In genomic region chr7:118989275-118989856, GRCm38 (mm10) we compare ENCODE assay signal across 20 mouse cellular contexts. TPM values are rescaled to one million over a fixed set of nuclear protein-coding genes. Genes with fewer than 3 reads are reported as not detected.
DNase-seq lines count a peak whose midpoint lies in the region; ATAC-seq lines count a peak whose summit lies in the region.
"Had no signal": no experiment of that assay in that cellular context is flagged by ENCODE, and none has a peak within 500 bp of the region (broad histone marks: within the 10 kb centered on the region; RNA-seq: fewer than 3 reads in every experiment).

No protein-coding gene starts in this region.

- H3K27ac ChIP-seq in forebrain, embryonic 16.5 days (ENCODE audit: low read length), result peak overlapping the region; percentile 72
- H3K27ac ChIP-seq in forebrain, embryonic 15.5 days (replicated peaks), result no peak overlapping the region
- H3K27ac ChIP-seq in liver, embryonic 15.5 days (replicated peaks), result no peak overlapping the region
- no peak overlapping the region for H3K27ac ChIP-seq in intestine, embryonic 16.5 days (ENCODE audit: low read length)
- H3K27ac ChIP-seq in neural tube, embryonic 15.5 days (replicated peaks), result no peak overlapping the region
- H3K27ac ChIP-seq: embryonic facial prominence, embryonic 10.5 days; hindbrain, postnatal 0 days; lung, embryonic 15.5 days; macrophage; midbrain, embryonic 13.5 days; stomach, embryonic 15.5 days had no signal

- peaks cover 48% of the 10 kb centered on the region for H3K4me1 ChIP-seq in forebrain, embryonic 16.5 days (replicated peaks; ENCODE audit: control insufficient read depth, insufficient read depth, low read length)
- H3K4me1 ChIP-seq in forebrain, embryonic 15.5 days, result peaks cover 57% of the 10 kb centered on the region
- peaks cover 7% of the 10 kb centered on the region for H3K4me1 ChIP-seq in liver, embryonic 15.5 days (replicated peaks)
- H3K4me1 ChIP-seq in intestine, embryonic 16.5 days (ENCODE audit: control insufficient read depth, insufficient read depth, low read length), result peaks cover 13% of the 10 kb centered on the region
- H3K4me1 ChIP-seq in neural tube, embryonic 15.5 days, result peaks cover 60% of the 10 kb centered on the region

- WGBS in forebrain, embryonic 16.5 days, result 90% methylated on average over 5 of the region's 5 CpGs
- 83% methylated on average over 5 of the region's 5 CpGs for WGBS in forebrain, embryonic 15.5 days
- 44% methylated on average over 5 of the region's 5 CpGs for WGBS in liver, embryonic 15.5 days (ENCODE audit: insufficient replicate concordance)
- 59% methylated on average over 5 of the region's 5 CpGs for WGBS in intestine, embryonic 16.5 days
- 90% methylated on average over 5 of the region's 5 CpGs for WGBS in neural tube, embryonic 15.5 days

- no peaks in the 10 kb centered on the region for H3K9me3 ChIP-seq in forebrain, embryonic 16.5 days (ENCODE audit: control insufficient read depth, low read length)
- no peaks in the 10 kb centered on the region for H3K9me3 ChIP-seq in forebrain, embryonic 15.5 days
- no peaks in the 10 kb centered on the region for H3K9me3 ChIP-seq in liver, embryonic 15.5 days (replicated peaks)
- H3K9me3 ChIP-seq in intestine, embryonic 16.5 days (ENCODE audit: control insufficient read depth, low read length), result no peaks in the 10 kb centered on the region
- H3K9me3 ChIP-seq in neural tube, embryonic 15.5 days (replicated peaks), result no peaks in the 10 kb centered on the region
- H3K9me3 ChIP-seq: embryonic facial prominence, embryonic 10.5 days; lung, embryonic 15.5 days; midbrain, embryonic 13.5 days; stomach, embryonic 15.5 days had no signal

- no peak overlapping the region for H3K9ac ChIP-seq in forebrain, embryonic 16.5 days (replicated peaks; ENCODE audit: low read depth, low read length)
- no peak overlapping the region for H3K9ac ChIP-seq in forebrain, embryonic 15.5 days (replicated peaks)
- no peak overlapping the region for H3K9ac ChIP-seq in liver, embryonic 15.5 days
- no peak overlapping the region for H3K9ac ChIP-seq in intestine, embryonic 16.5 days (ENCODE audit: low read depth, low read length)
- H3K9ac ChIP-seq in neural tube, embryonic 15.5 days (replicated peaks), result no peak overlapping the region
- H3K9ac ChIP-seq: lung, embryonic 15.5 days; midbrain, embryonic 13.5 days; stomach, embryonic 15.5 days had no signal

- no peaks in the 10 kb centered on the region for H3K27me3 ChIP-seq in forebrain, embryonic 16.5 days (replicated peaks; ENCODE audit: control insufficient read depth, insufficient read depth, low read length)
- H3K27me3 ChIP-seq in forebrain, embryonic 15.5 days, result no peaks in the 10 kb centered on the region
- peaks cover 20% of the 10 kb centered on the region for H3K27me3 ChIP-seq in liver, embryonic 15.5 days
- no peaks in the 10 kb centered on the region for H3K27me3 ChIP-seq in intestine, embryonic 16.5 days (replicated peaks; ENCODE audit: control insufficient read depth, insufficient read depth, low read length)
- H3K27me3 ChIP-seq in neural tube, embryonic 15.5 days (replicated peaks), result no peaks in the 10 kb centered on the region
- H3K27me3 ChIP-seq: lung, embryonic 15.5 days; midbrain, embryonic 13.5 days; stomach, embryonic 15.5 days had no signal

- H3K36me3 ChIP-seq in forebrain, embryonic 16.5 days (ENCODE audit: control insufficient read depth, insufficient read depth), result no peaks in the 10 kb centered on the region
- H3K36me3 ChIP-seq in forebrain, embryonic 15.5 days, result no peaks in the 10 kb centered on the region
- no peaks in the 10 kb centered on the region for H3K36me3 ChIP-seq in liver, embryonic 15.5 days (replicated peaks)
- H3K36me3 ChIP-seq in intestine, embryonic 16.5 days (ENCODE audit: control insufficient read depth, insufficient read depth, low read length), result no peaks in the 10 kb centered on the region
- H3K36me3 ChIP-seq in neural tube, embryonic 15.5 days, result no peaks in the 10 kb centered on the region
- H3K36me3 ChIP-seq: lung, embryonic 15.5 days; midbrain, embryonic 13.5 days; stomach, embryonic 15.5 days had no signal

- no peak for ATAC-seq in forebrain, embryonic 16.5 days
- ATAC-seq in forebrain, embryonic 15.5 days (replicated peaks), result no peak
- ATAC-seq in liver, embryonic 15.5 days (ENCODE audit: insufficient read depth), result peak; percentile 25; the same call in 1 of the 2 replicates
- ATAC-seq in intestine, embryonic 16.5 days, result peak; percentile 36
- no peak for ATAC-seq in neural tube, embryonic 15.5 days (ENCODE audit: low FRiP score)
- ATAC-seq: hindbrain, postnatal 0 days; midbrain, embryonic 13.5 days had no signal

- no peak overlapping the region for H3K4me2 ChIP-seq in forebrain, embryonic 16.5 days (ENCODE audit: low read length)
- H3K4me2 ChIP-seq in forebrain, embryonic 15.5 days (replicated peaks), result no peak overlapping the region
- H3K4me2 ChIP-seq in liver, embryonic 15.5 days, result no peak overlapping the region
- H3K4me2 ChIP-seq in intestine, embryonic 16.5 days (ENCODE audit: low read depth, low read length), result no peak overlapping the region
- no peak overlapping the region for H3K4me2 ChIP-seq in neural tube, embryonic 15.5 days
- H3K4me2 ChIP-seq: heart, embryonic 11.5 days; lung, embryonic 15.5 days; midbrain, embryonic 13.5 days; stomach, embryonic 15.5 days had no signal

- no peak for DNase-seq in liver
- peak; percentile 61 for DNase-seq in adrenal gland, postnatal 14 days
- no peak for DNase-seq in urinary bladder, adult 18-20 months (ENCODE audit: low spot score in 2 of 2)
- DNase-seq: gastrocnemius, postnatal 25 days; heart, postnatal 14 days; kidney, adult 9 months; kidney, postnatal 36 days; thymus, postnatal 36 days had no signal

- H3K4me3 ChIP-seq in forebrain, embryonic 16.5 days (replicated peaks; ENCODE audit: low read length), result no peak overlapping the region
- H3K4me3 ChIP-seq in forebrain, embryonic 15.5 days, result no peak overlapping the region
- H3K4me3 ChIP-seq in liver, embryonic 15.5 days (replicated peaks), result no peak overlapping the region
- H3K4me3 ChIP-seq in intestine, embryonic 16.5 days (ENCODE audit: low read length), result no peak overlapping the region
- H3K4me3 ChIP-seq in neural tube, embryonic 15.5 days (replicated peaks), result no peak overlapping the region
- H3K4me3 ChIP-seq: embryonic facial prominence, embryonic 10.5 days; lung, embryonic 15.5 days; midbrain, embryonic 13.5 days; stomach, embryonic 15.5 days had no signal

RNA-seq across cellular contexts. Expression of gene Gprc5b, which starts 5.6 kb away (rescaled TPM):
- polyA plus RNA-seq in forebrain, embryonic 16.5 days (2015; fragmentation: Nextera tagmentation; extraction: Ambion mirVana), result 5.9 and 6.2 TPM in 2 replicates
- 6.5 and 7.3 TPM in 2 replicates for polyA plus RNA-seq in forebrain, embryonic 15.5 days (2015; fragmentation: Nextera tagmentation; extraction: Ambion mirVana)
- 0.17 and 0.51 TPM in 2 replicates for polyA plus RNA-seq in liver, embryonic 15.5 days (2015; fragmentation: Nextera tagmentation; extraction: Ambion mirVana)
- total RNA-seq in adrenal gland, postnatal 14 days (2021), result 80.7 and 91.7 TPM in 2 replicates
- polyA plus RNA-seq in intestine, embryonic 16.5 days (2015; fragmentation: Nextera tagmentation; extraction: Ambion mirVana), result 2.6 and 2.8 TPM in 2 replicates
- polyA plus RNA-seq in neural tube, embryonic 15.5 days (2015; fragmentation: Nextera tagmentation; extraction: Ambion mirVana), result 5.2 and 6.6 TPM in 2 replicates

Comparison
In these comparisons a context has a peak if more than half of its experiments do, and no peak if none do; other contexts are left out.
1. ATAC-seq: peak in liver, embryonic 15.5 days (single experiment) and intestine, embryonic 16.5 days (single experiment); none in forebrain, embryonic 16.5 days (single experiment), forebrain, embryonic 15.5 days (single experiment) and neural tube, embryonic 15.5 days (single experiment).